Comparison of ENCODE assay signal across 8 mouse cellular contexts in the genomic region with DNA sequence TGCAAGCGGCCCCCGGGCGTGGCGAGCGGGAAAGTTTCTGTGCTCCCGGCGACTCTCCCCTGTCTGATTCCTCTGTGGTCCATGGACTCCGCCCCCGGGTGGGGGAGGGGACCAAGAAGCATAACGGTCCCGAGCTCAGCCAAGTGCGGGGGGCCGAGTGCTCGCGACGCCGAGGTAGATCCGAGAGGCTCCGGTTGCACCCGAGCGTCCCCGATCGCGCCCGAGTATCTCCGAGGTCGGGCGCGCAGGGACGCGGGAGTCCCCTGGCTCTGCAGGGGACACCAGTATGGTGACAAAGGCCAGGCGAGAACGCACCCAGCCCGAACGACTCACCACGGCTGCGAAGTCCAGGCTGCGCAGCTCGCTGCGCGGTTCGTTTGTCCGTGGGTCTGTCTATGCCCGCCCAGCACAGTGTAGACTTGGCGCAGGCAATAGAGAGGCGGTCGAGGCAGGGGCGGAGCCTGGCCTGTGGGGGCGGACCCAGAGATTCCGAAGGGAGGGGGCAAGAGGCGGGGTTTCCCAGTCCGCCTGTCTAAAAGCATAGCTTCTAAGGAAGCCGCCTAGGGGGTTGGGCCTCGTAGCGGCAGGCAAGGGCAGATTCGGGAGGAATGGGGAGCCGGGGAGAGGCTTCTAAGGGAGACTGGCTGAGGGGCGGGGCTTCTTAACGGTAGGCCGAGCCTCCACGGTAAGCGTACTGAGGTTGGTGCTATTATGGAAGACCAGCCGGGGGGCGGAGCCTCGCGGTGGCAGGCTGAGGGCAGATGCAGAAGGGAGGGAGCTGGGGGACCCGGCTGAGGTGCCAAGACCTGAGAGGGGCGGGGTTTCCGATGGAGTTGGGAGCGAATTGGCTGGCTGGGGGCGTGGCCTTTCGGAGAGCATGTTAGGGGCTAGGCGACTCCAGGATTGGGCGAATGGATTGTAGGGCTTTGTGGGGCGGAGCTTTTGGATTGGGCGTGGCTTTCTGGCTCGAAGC. TPM values are rescaled to one million over a fixed set of nuclear protein-coding genes. Genes with fewer than 3 reads are reported as not detected.
DNase-seq lines count a peak whose midpoint lies in the region; ATAC-seq and TF ChIP-seq lines count a peak whose summit lies in the region.

No protein-coding gene starts in this region.

- ATAC-seq in heart, embryonic 11.5 days (replicated peaks; ENCODE audit: insufficient number of reproducible peaks, low FRiP score, low TSS enrichment), result peak; percentile 91
- peak; percentile 94 for ATAC-seq in kidney, embryonic 16.5 days (ENCODE audit: low FRiP score, low TSS enrichment)

- no peaks in the 10 kb centered on the region for H3K9me3 ChIP-seq in erythroblast, embryonic 14.5 days (ENCODE audit: control insufficient read depth, low read length)
- no peaks in the 10 kb centered on the region for H3K9me3 ChIP-seq in heart, embryonic 11.5 days (replicated peaks; ENCODE audit: control insufficient read depth, low read length)
- no peaks in the 10 kb centered on the region for H3K9me3 ChIP-seq in kidney, embryonic 16.5 days (ENCODE audit: low read length)

- peak overlapping the region; percentile 39 for H3ac ChIP-seq in myocyte (ENCODE audit: control insufficient read depth, insufficient read length)

- H3K4me3 ChIP-seq in erythroblast, embryonic 14.5 days (replicated peaks), result peak overlapping the region; percentile 69
- peak overlapping the region; percentile 75 for H3K4me3 ChIP-seq in heart, embryonic 11.5 days (ENCODE audit: low read depth, low read length)
- H3K4me3 ChIP-seq in kidney, embryonic 16.5 days (ENCODE audit: low read length), result peak overlapping the region; percentile 60
- peak overlapping the region; percentile 54 for H3K4me3 ChIP-seq in liver, adult 2 months (ENCODE audit: insufficient read depth, low read depth, low read length)
- peak overlapping the region; percentile 35 for H3K4me3 ChIP-seq in myocyte

- H3K4me1 ChIP-seq in erythroblast, embryonic 14.5 days (ENCODE audit: control insufficient read depth), result peaks cover 22% of the 10 kb centered on the region
- H3K4me1 ChIP-seq in heart, embryonic 11.5 days (ENCODE audit: control insufficient read depth, insufficient read depth, low read length), result peaks cover 20% of the 10 kb centered on the region
- H3K4me1 ChIP-seq in kidney, embryonic 16.5 days (ENCODE audit: insufficient read depth, low read length), result peaks cover 38% of the 10 kb centered on the region
- H3K4me1 ChIP-seq in liver, adult 2 months (ENCODE audit: control insufficient read depth, insufficient read depth, low read length), result no peaks in the 10 kb centered on the region

- peak overlapping the region; percentile 94 for H3K4me2 ChIP-seq in heart, embryonic 11.5 days
- H3K4me2 ChIP-seq in kidney, embryonic 16.5 days (replicated peaks; ENCODE audit: low read depth, low read length), result peak overlapping the region; percentile 67
- H3K4me2 ChIP-seq in myocyte (ENCODE audit: low read depth), result peak overlapping the region; percentile 73

- peak overlapping the region; percentile 83 for H3K9ac ChIP-seq in heart, embryonic 11.5 days (ENCODE audit: low read depth, low read length)
- peak overlapping the region; percentile 74 for H3K9ac ChIP-seq in kidney, embryonic 16.5 days (replicated peaks; ENCODE audit: low read length)
- H3K9ac ChIP-seq in liver, adult 2 months (ENCODE audit: low read depth, low read length), result peak overlapping the region; percentile 58

- H3K79me2 ChIP-seq in liver, adult 2 months (ENCODE audit: control insufficient read depth, insufficient read depth, low read length), result no peaks in the 10 kb centered on the region
- peaks cover 67% of the 10 kb centered on the region for H3K79me2 ChIP-seq in myocyte (ENCODE audit: control insufficient read depth, insufficient read depth)

- H3K36me3 ChIP-seq in erythroblast, embryonic 14.5 days (ENCODE audit: control insufficient read depth), result peaks cover 2% of the 10 kb centered on the region; the same call in 1 of the 2 replicates
- H3K36me3 ChIP-seq in heart, embryonic 11.5 days (ENCODE audit: control insufficient read depth, insufficient read depth, low read length), result 0 out of 2 replicates have a peak, but pooled peaks cover 2% of the 10 kb centered on the region
- peaks cover 5% of the 10 kb centered on the region for H3K36me3 ChIP-seq in kidney, embryonic 16.5 days (ENCODE audit: insufficient read depth, low read length)
- H3K36me3 ChIP-seq in liver, adult 2 months (ENCODE audit: control insufficient read depth, insufficient read depth, low read length), result no peaks in the 10 kb centered on the region
- peaks cover 9% of the 10 kb centered on the region for H3K36me3 ChIP-seq in myocyte (ENCODE audit: control insufficient read depth, insufficient read depth)
- no peaks in the 10 kb centered on the region for H3K36me3 ChIP-seq in splenic B cell, adult 2 months (ENCODE audit: control insufficient read depth, insufficient read depth, low read length, poor library complexity, severe bottlenecking)

- 0 out of 2 replicates have a peak, but pooled peaks have one; percentile 3 for TF ChIP-seq CTCF in brain, embryonic 14.5 days (IDR thresholded peaks at IDR 0.05; ENCODE audit: borderline replicate concordance, extremely low read depth, insufficient read depth, insufficient read length)
- no peak for TF ChIP-seq CTCF in liver, adult 2 months (IDR thresholded peaks at IDR 0.05; ENCODE audit: low read depth, low read length)

- peak; percentile 94 to 95 for DNase-seq in B cell, adult 2 months
- DNase-seq in brain, embryonic 14.5 days (ENCODE audit: low read depth), result peak; percentile 99
- DNase-seq in liver, adult 2 months (ENCODE audit: extremely low read depth, low read depth, low spot score), result peak; percentile 89
- DNase-seq in splenic B cell, adult 2 months (ENCODE audit: low read depth, low spot score), result peak; percentile 96

- H3K27ac ChIP-seq in heart, embryonic 11.5 days (ENCODE audit: low read depth, low read length), result peak overlapping the region; percentile 95
- H3K27ac ChIP-seq in kidney, embryonic 16.5 days (ENCODE audit: low read length), result peak overlapping the region; percentile 93
- no peak overlapping the region for H3K27ac ChIP-seq in liver, adult 2 months (replicated peaks; ENCODE audit: insufficient read depth, low read depth, low read length)

- H3K27me3 ChIP-seq in erythroblast, embryonic 14.5 days (ENCODE audit: control insufficient read depth), result peaks cover 23% of the 10 kb centered on the region
- H3K27me3 ChIP-seq in heart, embryonic 11.5 days (ENCODE audit: control insufficient read depth, insufficient read depth, low read length), result no peaks in the 10 kb centered on the region
- H3K27me3 ChIP-seq in kidney, embryonic 16.5 days (ENCODE audit: insufficient read depth, low read length), result no peaks in the 10 kb centered on the region
- H3K27me3 ChIP-seq in liver, adult 2 months (ENCODE audit: control insufficient read depth, insufficient read depth, low read length), result no peaks in the 10 kb centered on the region
- no peaks in the 10 kb centered on the region for H3K27me3 ChIP-seq in myocyte (ENCODE audit: control insufficient read depth, insufficient read depth, insufficient read length)
- no peaks in the 10 kb centered on the region for H3K27me3 ChIP-seq in splenic B cell, adult 2 months (ENCODE audit: control insufficient read depth, insufficient read depth, low read length, poor library complexity, severe bottlenecking)

- TF ChIP-seq POLR2A in brain, embryonic 14.5 days (IDR thresholded peaks at IDR 0.05; ENCODE audit: borderline replicate concordance, extremely low read depth, insufficient read depth, insufficient read length, poor library complexity, severe bottlenecking), result no peak
- TF ChIP-seq POLR2A in liver, adult 2 months (IDR thresholded peaks at IDR 0.05; ENCODE audit: extremely low read depth, insufficient read depth, low read length), result no peak
- TF ChIP-seq POLR2A in myocyte (IDR thresholded peaks at IDR 0.05; ENCODE audit: insufficient read length, low read depth), result peak; percentile 86

- under 1% methylated on average over 77 of the region's 77 CpGs for WGBS in heart, embryonic 11.5 days (ENCODE audit: insufficient replicate concordance)
- under 1% methylated on average over 75 of the region's 77 CpGs for WGBS in kidney, embryonic 16.5 days
- WGBS in liver, adult 2 months, result under 1% methylated on average over 77 of the region's 77 CpGs

TF ChIP-seq in myocyte, 11 proteins besides CTCF, POLR2A, EP300 and RAD21:
- TF ChIP-seq TCF12 (IDR thresholded peaks at IDR 0.05; ENCODE audit: insufficient read depth, poor library complexity, severe bottlenecking) (no peak), MYOD1 (IDR thresholded peaks at IDR 0.05; ENCODE audit: control insufficient read depth in 1 of 3, insufficient read length in 2 of 3, low read depth in 2 of 3) (peak in 1 of 3 experiments; percentile 8), POLR2AphosphoS2 (IDR thresholded peaks at IDR 0.05; ENCODE audit: insufficient read length, low read depth) (peak; percentile 85), SRF (IDR thresholded peaks at IDR 0.05; ENCODE audit: control insufficient read depth, insufficient read length, low read depth) (peak; percentile 37), REST (IDR thresholded peaks at IDR 0.05; ENCODE audit: insufficient read depth, insufficient read length) (no peak), MYOG (IDR thresholded peaks at IDR 0.05; ENCODE audit: control insufficient read depth in 1 of 3, insufficient read depth in 1 of 3, insufficient read length in 2 of 3, low read depth in 2 of 3) (peak in 1 of 3 experiments; percentile 5)

RNA-seq across cellular contexts. Expression of gene Ptprs, which starts 14.2 kb away (rescaled TPM):
- 1,311 and 1,669 TPM in 2 replicates for polyA plus RNA-seq in brain, embryonic 14.5 days (2012; rRNA removed)
- polyA plus RNA-seq in erythroblast, embryonic 14.5 days (2012), result 0.33 and 0.44 TPM in 2 replicates
- 53.0 and 58.1 TPM in 2 replicates for polyA plus RNA-seq in heart, embryonic 11.5 days (2014; fragmentation: Nextera tagmentation; extraction: Ambion mirVana)
- 76.1 and 87.2 TPM in 2 replicates for polyA plus RNA-seq in kidney, embryonic 16.5 days (2015; fragmentation: Nextera tagmentation; extraction: Ambion mirVana)
- 4.4 and 6.0 TPM in 2 replicates for total RNA-seq in liver, adult 2 months (2014; rRNA removed)
- polyA plus RNA-seq in liver, adult 2 months (2012; rRNA removed), result 7.5 and 10.2 TPM in 2 replicates
- 116 TPM for polyA plus RNA-seq in myocyte (2012; fragmentation: generic; extraction: Trizol)

RNA-seq across cellular contexts. Expression of gene Znrf4, which starts 50.2 kb away (rescaled TPM):
- polyA plus RNA-seq in brain, embryonic 14.5 days (2012; rRNA removed), result 0.05 TPM in 1 of 2 replicates, not detected in the other
- not detected in 2 replicates for polyA plus RNA-seq in erythroblast, embryonic 14.5 days (2012)
- not detected in 2 replicates for polyA plus RNA-seq in heart, embryonic 11.5 days (2014; fragmentation: Nextera tagmentation; extraction: Ambion mirVana)
- not detected in 2 replicates for polyA plus RNA-seq in kidney, embryonic 16.5 days (2015; fragmentation: Nextera tagmentation; extraction: Ambion mirVana)
- not detected in 2 replicates for total RNA-seq in liver, adult 2 months (2014; rRNA removed)
- polyA plus RNA-seq in liver, adult 2 months (2012; rRNA removed), result not detected in 2 replicates
- not detected for polyA plus RNA-seq in myocyte (2012; fragmentation: generic; extraction: Trizol)

Comparison
In these comparisons a context has a peak if more than half of its experiments do, and no peak if none do; other contexts are left out.
1. RNA of gene Ptprs, which starts 14.2 kb away (polyA plus RNA-seq): 1,311 to 1,669 TPM in brain, embryonic 14.5 days; 116 TPM in myocyte (single experiment), 76.1 to 87.2 TPM in kidney, embryonic 16.5 days, 53.0 to 58.1 TPM in heart, embryonic 11.5 days, 7.5 to 10.2 TPM in liver, adult 2 months and 0.33 to 0.44 TPM in erythroblast, embryonic 14.5 days; every median in the first group is over 10 times any median in the second.
2. Peak in every context shown above with its lines, with median percentiles within 50 percentile points of each other: DNase-seq, H3K4me3 ChIP-seq, H3K4me2 ChIP-seq and H3K9ac ChIP-seq.